Mouse (Mus musculus): ENCODE results near the gene Sf3b1. TPM values are rescaled to one million over a fixed set of nuclear protein-coding genes. Genes with fewer than 3 reads are reported as not detected.

Sf3b1 gene
- total and polyA plus RNA-seq, 2 experiments = 13.6 to 89.0 TPM

GRCm38 (mm10) chr1:54971687-54972404 lies 55.4 kb downstream of the Sf3b1 start:
- H3K4me3 ChIP-seq (ENCODE audit: insufficient read depth, low read depth, low read length) = no peak overlapping the region
- WGBS = 83% methylated on average over 5 of the region's 5 CpGs
- H3K36me3 ChIP-seq (ENCODE audit: control insufficient read depth, insufficient read depth, low read length) = no peaks in the 10 kb centered on the region
- H3K79me2 ChIP-seq (ENCODE audit: control insufficient read depth, insufficient read depth, low read length) = no peaks in the 10 kb centered on the region
- no peak for DNase-seq (ENCODE audit: extremely low read depth, low read depth, low spot score)
- no peaks in the 10 kb centered on the region for H3K27me3 ChIP-seq (ENCODE audit: control insufficient read depth, insufficient read depth, low read length)
- no peak for TF ChIP-seq POLR2A (IDR thresholded peaks at IDR 0.05; ENCODE audit: extremely low read depth, insufficient read depth, low read length)
- no peak for TF ChIP-seq CTCF (IDR thresholded peaks at IDR 0.05; ENCODE audit: low read depth, low read length)
- H3K4me1 ChIP-seq (ENCODE audit: control insufficient read depth, insufficient read depth, low read length) = no peaks in the 10 kb centered on the region
- H3K27ac ChIP-seq (replicated peaks; ENCODE audit: insufficient read depth, low read depth, low read length) = no peak overlapping the region
- H3K9ac ChIP-seq (ENCODE audit: low read depth, low read length) = no peak overlapping the region

- 98% methylated on average over 3 of the region's 3 CpGs for WGBS
- H3K9ac ChIP-seq (ENCODE audit: low read depth, low read length) = no peak overlapping the region
- DNase-seq (ENCODE audit: extremely low read depth, low read depth, low spot score) = no peak
- TF ChIP-seq POLR2A (IDR thresholded peaks at IDR 0.05; ENCODE audit: extremely low read depth, insufficient read depth, low read length) (no peak), CTCF (IDR thresholded peaks at IDR 0.05; ENCODE audit: low read depth, low read length) (no peak)
- H3K27me3 ChIP-seq (ENCODE audit: control insufficient read depth, insufficient read depth, low read length) = no peaks in the 10 kb centered on the region
- H3K4me1 ChIP-seq (ENCODE audit: control insufficient read depth, insufficient read depth, low read length) = no peaks in the 10 kb centered on the region
- no peak overlapping the region for H3K4me3 ChIP-seq (ENCODE audit: insufficient read depth, low read depth, low read length)
- H3K27ac ChIP-seq (replicated peaks; ENCODE audit: insufficient read depth, low read depth, low read length) = no peak overlapping the region
- no peaks in the 10 kb centered on the region for H3K79me2 ChIP-seq (ENCODE audit: control insufficient read depth, insufficient read depth, low read length)
- no peaks in the 10 kb centered on the region for H3K36me3 ChIP-seq (ENCODE audit: control insufficient read depth, insufficient read depth, low read length)
Measured at GRCm38 (mm10) chr1:54966858-54967257, 60.4 kb downstream of the Sf3b1 start.

DNA sequence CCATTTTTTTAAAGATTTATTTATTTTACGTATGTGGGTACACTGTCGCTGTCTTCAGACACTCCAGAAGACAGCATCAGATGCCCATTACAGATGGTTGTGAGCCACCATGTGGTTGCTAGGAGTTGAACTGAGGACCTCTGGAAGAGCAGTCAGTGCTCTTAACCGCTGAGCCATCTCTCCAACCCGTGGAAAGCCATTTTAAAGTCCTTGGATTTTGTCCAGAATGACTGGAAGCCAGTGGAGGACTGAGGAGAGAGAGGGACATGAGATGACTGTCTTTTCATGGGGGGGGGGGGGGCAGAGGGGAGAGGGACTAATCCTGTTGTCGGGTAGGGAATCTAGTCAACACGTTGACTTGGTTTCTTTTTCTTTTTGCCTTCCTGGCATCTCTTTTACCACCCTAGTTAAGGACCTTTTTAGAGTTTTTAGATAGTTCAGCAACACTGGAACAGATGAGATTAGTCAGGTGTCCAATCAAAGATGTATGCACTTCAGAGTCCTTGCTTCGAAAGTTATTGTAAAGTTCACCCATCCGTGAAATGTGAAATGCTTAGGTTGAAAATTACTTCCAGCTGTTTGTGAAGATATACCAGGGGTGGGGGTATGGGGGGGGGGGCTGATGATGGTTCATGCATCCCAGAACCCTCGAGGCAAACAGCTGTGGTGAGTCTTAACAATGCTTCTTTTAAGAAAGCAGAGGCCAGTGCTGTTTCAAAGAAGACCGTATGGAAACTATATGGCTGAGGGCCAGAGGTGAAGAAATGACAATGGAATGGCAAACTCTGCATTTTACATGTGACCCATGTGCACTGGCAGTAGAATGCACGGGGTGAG lies 61.9 kb downstream of the Sf3b1 start:
- Histone ChIP-seq H3K4me3 (ENCODE audit: insufficient read depth, low read depth, low read length) (no peak overlapping the region), H3K9ac (ENCODE audit: low read depth, low read length) (no peak overlapping the region), H3K27ac (replicated peaks; ENCODE audit: insufficient read depth, low read depth, low read length) (no peak overlapping the region), H3K4me1 (ENCODE audit: control insufficient read depth, insufficient read depth, low read length) (no peaks in the 10 kb centered on the region), H3K79me2 (ENCODE audit: control insufficient read depth, insufficient read depth, low read length) (no peaks in the 10 kb centered on the region), H3K27me3 (ENCODE audit: control insufficient read depth, insufficient read depth, low read length) (no peaks in the 10 kb centered on the region), H3K36me3 (ENCODE audit: control insufficient read depth, insufficient read depth, low read length) (no peaks in the 10 kb centered on the region)
- TF ChIP-seq CTCF (IDR thresholded peaks at IDR 0.05; ENCODE audit: low read depth, low read length) (no peak), POLR2A (IDR thresholded peaks at IDR 0.05; ENCODE audit: extremely low read depth, insufficient read depth, low read length) (no peak)
- WGBS = 77% methylated on average over 11 of the region's 11 CpGs
- no peak for DNase-seq (ENCODE audit: extremely low read depth, low read depth, low spot score)

GRCm38 (mm10) chr1:54961724-54962123 lies 65.6 kb downstream of the Sf3b1 start:
- 88% methylated on average over 9 of the region's 9 CpGs for WGBS
- Histone ChIP-seq H3K9ac (ENCODE audit: low read depth, low read length) (no peak overlapping the region), H3K4me1 (ENCODE audit: control insufficient read depth, insufficient read depth, low read length) (no peaks in the 10 kb centered on the region), H3K36me3 (ENCODE audit: control insufficient read depth, insufficient read depth, low read length) (no peaks in the 10 kb centered on the region), H3K27me3 (ENCODE audit: control insufficient read depth, insufficient read depth, low read length) (no peaks in the 10 kb centered on the region), H3K27ac (replicated peaks; ENCODE audit: insufficient read depth, low read depth, low read length) (no peak overlapping the region), H3K79me2 (ENCODE audit: control insufficient read depth, insufficient read depth, low read length) (no peaks in the 10 kb centered on the region), H3K4me3 (ENCODE audit: insufficient read depth, low read depth, low read length) (no peak overlapping the region)
- no peak for DNase-seq (ENCODE audit: extremely low read depth, low read depth, low spot score)
- no peak for TF ChIP-seq POLR2A (IDR thresholded peaks at IDR 0.05; ENCODE audit: extremely low read depth, insufficient read depth, low read length)
- TF ChIP-seq CTCF (IDR thresholded peaks at IDR 0.05; ENCODE audit: low read depth, low read length) = no peak

GRCm38 (mm10) chr1:54960613-54961165 lies 66.6 kb downstream of the Sf3b1 start:
- DNase-seq (ENCODE audit: extremely low read depth, low read depth, low spot score) = no peak
- TF ChIP-seq CTCF (IDR thresholded peaks at IDR 0.05; ENCODE audit: low read depth, low read length) (no peak), POLR2A (IDR thresholded peaks at IDR 0.05; ENCODE audit: extremely low read depth, insufficient read depth, low read length) (no peak)

More at GRCm38 (mm10) chr1:54960613-54961165, 66.6 kb downstream of the Sf3b1 start:
- H3K27me3 ChIP-seq (ENCODE audit: control insufficient read depth, insufficient read depth, low read length) = no peaks in the 10 kb centered on the region
- H3K27ac ChIP-seq (replicated peaks; ENCODE audit: insufficient read depth, low read depth, low read length) = no peak overlapping the region
- H3K9ac ChIP-seq (ENCODE audit: low read depth, low read length) = no peak overlapping the region
- H3K36me3 ChIP-seq (ENCODE audit: control insufficient read depth, insufficient read depth, low read length) = no peaks in the 10 kb centered on the region
- H3K4me1 ChIP-seq (ENCODE audit: control insufficient read depth, insufficient read depth, low read length) = no peaks in the 10 kb centered on the region
- H3K4me3 ChIP-seq (ENCODE audit: insufficient read depth, low read depth, low read length) = no peak overlapping the region
- 88% methylated on average over 9 of the region's 9 CpGs for WGBS
- H3K79me2 ChIP-seq (ENCODE audit: control insufficient read depth, insufficient read depth, low read length) = no peaks in the 10 kb centered on the region

Data from liver, adult 2 months (tissue).